Comparison of ENCODE assay signal across 22 mouse cellular contexts in the genomic region with DNA sequence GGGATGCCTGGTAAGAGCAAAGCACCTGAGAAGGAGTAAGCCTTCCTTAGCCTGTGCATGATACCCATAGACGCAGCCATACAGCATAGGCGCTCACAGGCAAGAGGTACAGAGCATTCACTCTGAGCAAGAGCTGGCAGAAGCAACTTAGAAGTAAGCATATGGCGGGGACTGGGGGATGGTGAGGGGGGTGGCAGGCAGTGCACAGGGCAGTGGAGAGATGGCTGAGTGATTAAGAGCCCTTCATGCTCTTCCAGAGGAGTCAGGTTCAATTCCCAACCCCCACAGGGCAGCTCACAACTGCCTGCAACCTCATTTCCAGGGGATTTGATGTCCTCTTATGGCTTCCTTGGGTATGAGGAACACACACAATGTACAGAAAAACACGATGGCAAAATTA. TPM values are rescaled to one million over a fixed set of nuclear protein-coding genes. Genes with fewer than 3 reads are reported as not detected.
DNase-seq lines count a peak whose midpoint lies in the region; ATAC-seq lines count a peak whose summit lies in the region.
"Had no signal": no experiment of that assay in that cellular context is flagged by ENCODE, and none has a peak within 500 bp of the region (broad histone marks: within the 10 kb centered on the region; RNA-seq: fewer than 3 reads in every experiment).

No protein-coding gene starts in this region.

- no peak overlapping the region for H3K4me3 ChIP-seq in hindbrain, embryonic 16.5 days (ENCODE audit: low read length)
- H3K4me3 ChIP-seq in hindbrain, embryonic 12.5 days: no peak overlapping the region
- H3K4me3 ChIP-seq in neural tube, embryonic 11.5 days (ENCODE audit: low read depth, low read length): no peak overlapping the region
- H3K4me3 ChIP-seq in neural tube, embryonic 15.5 days (replicated peaks): no peak overlapping the region
- H3K4me3 ChIP-seq: forebrain, embryonic 13.5 days; layer of hippocampus, adult 2 months; left cerebral cortex, adult 2 months; limb, embryonic 12.5 days; liver, embryonic 15.5 days; midbrain, embryonic 13.5 days had no signal

- H3K27me3 ChIP-seq in hindbrain, embryonic 16.5 days (replicated peaks; ENCODE audit: control insufficient read depth, insufficient read depth, low read length): no peaks in the 10 kb centered on the region
- H3K27me3 ChIP-seq in hindbrain, embryonic 12.5 days: no peaks in the 10 kb centered on the region
- no peaks in the 10 kb centered on the region for H3K27me3 ChIP-seq in neural tube, embryonic 11.5 days (ENCODE audit: control insufficient read depth, insufficient read depth, low read length)
- no peaks in the 10 kb centered on the region for H3K27me3 ChIP-seq in neural tube, embryonic 15.5 days (replicated peaks)
- H3K27me3 ChIP-seq: forebrain, embryonic 13.5 days; limb, embryonic 12.5 days; liver, embryonic 15.5 days; midbrain, embryonic 13.5 days had no signal

- no peak overlapping the region for H3K9ac ChIP-seq in hindbrain, embryonic 16.5 days (ENCODE audit: low read depth, low read length)
- H3K9ac ChIP-seq in hindbrain, embryonic 12.5 days: no peak overlapping the region
- H3K9ac ChIP-seq in neural tube, embryonic 11.5 days (ENCODE audit: low read length): no peak overlapping the region
- H3K9ac ChIP-seq in neural tube, embryonic 15.5 days (replicated peaks): no peak overlapping the region
- H3K9ac ChIP-seq: forebrain, embryonic 13.5 days; limb, embryonic 12.5 days; liver, embryonic 15.5 days; lung, embryonic 14.5 days; midbrain, embryonic 13.5 days had no signal

- H3K9me3 ChIP-seq in hindbrain, embryonic 16.5 days (ENCODE audit: control insufficient read depth, low read length): no peaks in the 10 kb centered on the region
- no peaks in the 10 kb centered on the region for H3K9me3 ChIP-seq in hindbrain, embryonic 12.5 days (replicated peaks)
- H3K9me3 ChIP-seq in neural tube, embryonic 11.5 days (ENCODE audit: control insufficient read depth, low read length): no peaks in the 10 kb centered on the region
- H3K9me3 ChIP-seq in neural tube, embryonic 15.5 days (replicated peaks): no peaks in the 10 kb centered on the region
- H3K9me3 ChIP-seq: forebrain, embryonic 13.5 days; G1E; limb, embryonic 12.5 days; liver, embryonic 15.5 days; midbrain, embryonic 13.5 days had no signal

- WGBS in hindbrain, embryonic 16.5 days: 85% methylated on average over 4 of the region's 4 CpGs
- 80% methylated on average over 4 of the region's 4 CpGs for WGBS in hindbrain, embryonic 12.5 days
- WGBS in neural tube, embryonic 11.5 days: 80% methylated on average over 4 of the region's 4 CpGs
- WGBS in neural tube, embryonic 15.5 days: 75% methylated on average over 4 of the region's 4 CpGs

- no peak overlapping the region for H3K27ac ChIP-seq in hindbrain, embryonic 16.5 days (ENCODE audit: low read depth, low read length)
- H3K27ac ChIP-seq in hindbrain, embryonic 12.5 days: no peak overlapping the region
- H3K27ac ChIP-seq in neural tube, embryonic 11.5 days (ENCODE audit: low read depth, low read length): 0 out of 2 replicates have a peak overlapping the region, but pooled peaks have one; percentile 44
- H3K27ac ChIP-seq in neural tube, embryonic 15.5 days (replicated peaks): no peak overlapping the region
- H3K27ac ChIP-seq: forebrain, embryonic 13.5 days; layer of hippocampus, adult 2 months; left cerebral cortex, adult 2 months; limb, embryonic 12.5 days; liver, embryonic 15.5 days; midbrain, embryonic 13.5 days had no signal

- peak; percentile 6; the same call in 1 of the 2 replicates for ATAC-seq in hindbrain, embryonic 16.5 days
- ATAC-seq in hindbrain, embryonic 12.5 days (ENCODE audit: low FRiP score): no peak
- ATAC-seq in neural tube, embryonic 11.5 days (ENCODE audit: insufficient read depth, low FRiP score, low TSS enrichment): no peak
- no peak for ATAC-seq in neural tube, embryonic 15.5 days (ENCODE audit: low FRiP score)
- ATAC-seq: forebrain, embryonic 13.5 days; intestine, embryonic 16.5 days; midbrain, embryonic 13.5 days had no signal

- peaks cover 4% of the 10 kb centered on the region for H3K4me1 ChIP-seq in hindbrain, embryonic 16.5 days (ENCODE audit: control insufficient read depth, insufficient read depth, low read depth, low read length)
- peaks cover 20% of the 10 kb centered on the region for H3K4me1 ChIP-seq in hindbrain, embryonic 12.5 days
- H3K4me1 ChIP-seq in neural tube, embryonic 11.5 days (ENCODE audit: control insufficient read depth, insufficient read depth, low read length): peaks cover 3% of the 10 kb centered on the region
- H3K4me1 ChIP-seq in neural tube, embryonic 15.5 days: peaks cover 11% of the 10 kb centered on the region

- H3K36me3 ChIP-seq in hindbrain, embryonic 16.5 days (ENCODE audit: control insufficient read depth, insufficient read depth, low read length): no peaks in the 10 kb centered on the region
- no peaks in the 10 kb centered on the region for H3K36me3 ChIP-seq in hindbrain, embryonic 12.5 days
- no peaks in the 10 kb centered on the region for H3K36me3 ChIP-seq in neural tube, embryonic 11.5 days (ENCODE audit: control insufficient read depth, insufficient read depth, low read length)
- no peaks in the 10 kb centered on the region for H3K36me3 ChIP-seq in neural tube, embryonic 15.5 days
- H3K36me3 ChIP-seq: limb, embryonic 12.5 days; liver, embryonic 15.5 days; midbrain, embryonic 13.5 days had no signal

- no peak overlapping the region for H3K4me2 ChIP-seq in hindbrain, embryonic 16.5 days (ENCODE audit: low read length)
- no peak overlapping the region for H3K4me2 ChIP-seq in hindbrain, embryonic 12.5 days (replicated peaks)
- H3K4me2 ChIP-seq in neural tube, embryonic 11.5 days (ENCODE audit: low read depth): no peak overlapping the region
- no peak overlapping the region for H3K4me2 ChIP-seq in neural tube, embryonic 15.5 days
- H3K4me2 ChIP-seq: forebrain, embryonic 13.5 days; heart, embryonic 11.5 days; limb, embryonic 12.5 days; liver, embryonic 15.5 days; lung, embryonic 14.5 days; midbrain, embryonic 13.5 days had no signal

- DNase-seq in cerebellum, postnatal 25 days: peak; percentile 33 to 42
- no peak for DNase-seq in cerebellum, adult 11-12 months
- no peak for DNase-seq in neural tube, embryonic 11.5 days (ENCODE audit: low spot score)
- DNase-seq in skeletal muscle tissue, adult 2 months (ENCODE audit: low read depth, low spot score): peak; percentile 40
- DNase-seq in ovary, postnatal 10 days (ENCODE audit: low spot score): no peak
- DNase-seq: cerebellum, adult 18-20 months; cerebellum, postnatal 36 days; heart, adult 11 months; kidney, adult 8-10 months; lung, embryonic 14.5 days had no signal

RNA-seq across cellular contexts. Expression of a gene that starts 17.0 kb away (rescaled TPM):
- polyA plus RNA-seq in hindbrain, embryonic 16.5 days (2015; fragmentation: Nextera tagmentation; extraction: Ambion mirVana): 25.1 and 30.0 TPM in 2 replicates
- polyA plus RNA-seq in hindbrain, embryonic 12.5 days (2016; fragmentation: Nextera tagmentation; extraction: Ambion mirVana): 32.1 and 33.4 TPM in 2 replicates
- 31.7 and 33.5 TPM in 2 replicates for polyA plus RNA-seq in neural tube, embryonic 11.5 days (2014; fragmentation: Nextera tagmentation; extraction: Ambion mirVana)
- polyA plus RNA-seq in neural tube, embryonic 15.5 days (2015; fragmentation: Nextera tagmentation; extraction: Ambion mirVana): 25.3 and 27.6 TPM in 2 replicates

RNA-seq across cellular contexts. Expression of a gene that starts 17.1 kb away (rescaled TPM):
- polyA plus RNA-seq in hindbrain, embryonic 16.5 days (2015; fragmentation: Nextera tagmentation; extraction: Ambion mirVana): 28.2 and 31.5 TPM in 2 replicates
- 30.0 and 34.8 TPM in 2 replicates for polyA plus RNA-seq in hindbrain, embryonic 12.5 days (2016; fragmentation: Nextera tagmentation; extraction: Ambion mirVana)
- 27.9 and 29.7 TPM in 2 replicates for polyA plus RNA-seq in neural tube, embryonic 11.5 days (2014; fragmentation: Nextera tagmentation; extraction: Ambion mirVana)
- polyA plus RNA-seq in neural tube, embryonic 15.5 days (2015; fragmentation: Nextera tagmentation; extraction: Ambion mirVana): 29.6 and 31.0 TPM in 2 replicates

RNA-seq across cellular contexts. Expression of a gene that starts 45.4 kb away (rescaled TPM):
- 28.3 and 28.5 TPM in 2 replicates for polyA plus RNA-seq in hindbrain, embryonic 16.5 days (2015; fragmentation: Nextera tagmentation; extraction: Ambion mirVana)
- 19.4 and 20.8 TPM in 2 replicates for polyA plus RNA-seq in hindbrain, embryonic 12.5 days (2016; fragmentation: Nextera tagmentation; extraction: Ambion mirVana)
- 18.7 and 19.7 TPM in 2 replicates for polyA plus RNA-seq in neural tube, embryonic 11.5 days (2014; fragmentation: Nextera tagmentation; extraction: Ambion mirVana)
- polyA plus RNA-seq in neural tube, embryonic 15.5 days (2015; fragmentation: Nextera tagmentation; extraction: Ambion mirVana): 26.0 and 26.7 TPM in 2 replicates

Comparison
In these comparisons a context has a peak if more than half of its experiments do, and no peak if none do; other contexts are left out.
1. DNase-seq: peak in cerebellum, postnatal 25 days (2 of 2) and skeletal muscle tissue, adult 2 months (single experiment); none in cerebellum, adult 11-12 months (single experiment), neural tube, embryonic 11.5 days (single experiment) and ovary, postnatal 10 days (single experiment).